Mouse (Mus musculus): ENCODE measurements around the gene Thg1l.

The Thg1l gene

DNA sequence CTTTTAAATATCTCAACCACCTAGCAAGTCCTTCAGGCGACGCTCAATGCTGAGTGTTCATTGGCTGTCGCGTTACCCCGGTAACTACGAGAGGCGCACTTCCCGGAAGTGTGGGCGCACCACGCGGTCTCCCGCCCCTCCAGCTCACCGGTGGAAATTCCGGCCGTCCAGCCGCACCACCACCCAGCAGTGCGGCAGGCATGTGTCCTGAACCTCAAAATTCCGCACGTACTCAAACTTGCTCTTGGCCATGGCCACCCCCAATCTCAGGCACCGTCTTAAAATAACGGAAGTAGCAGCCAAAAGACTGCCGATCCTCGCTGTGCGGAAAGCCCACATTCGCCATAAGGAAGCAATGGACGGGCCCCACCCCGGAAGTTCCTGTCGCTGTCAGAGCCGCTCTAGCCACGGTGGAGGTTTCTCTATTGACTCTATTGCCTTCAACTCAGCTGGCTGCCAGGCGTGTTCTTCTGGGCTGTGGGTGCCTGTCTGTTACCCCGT is at the start of gene Thg1l:
Thg1l (minus strand) TSS at position 368 of the 501 bp plus-strand sequence.
- DNase-seq (ENCODE audit: low read depth): peak; percentile 98

DNA sequence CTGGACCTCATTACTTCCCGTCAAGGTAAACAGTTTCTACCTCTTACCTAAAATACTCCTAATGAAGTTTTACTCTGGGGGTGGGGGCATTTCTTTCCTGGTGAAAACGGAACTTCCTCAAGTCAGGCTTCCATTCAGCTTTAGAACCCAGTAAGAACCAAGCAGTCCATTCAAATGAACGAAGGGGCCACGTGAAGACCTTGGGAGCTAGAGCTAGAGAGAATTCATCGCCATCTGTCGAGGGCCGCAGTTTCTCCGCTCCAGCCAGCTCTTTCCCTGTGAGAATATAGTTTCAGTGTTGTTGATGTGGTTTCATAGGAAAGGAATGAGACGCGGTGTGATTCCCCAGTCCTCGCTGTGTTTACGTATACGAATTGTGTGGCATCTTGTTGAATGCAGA is 36.8 kb upstream of the Thg1l start:
- no peak for DNase-seq (ENCODE audit: low read depth)

DNA sequence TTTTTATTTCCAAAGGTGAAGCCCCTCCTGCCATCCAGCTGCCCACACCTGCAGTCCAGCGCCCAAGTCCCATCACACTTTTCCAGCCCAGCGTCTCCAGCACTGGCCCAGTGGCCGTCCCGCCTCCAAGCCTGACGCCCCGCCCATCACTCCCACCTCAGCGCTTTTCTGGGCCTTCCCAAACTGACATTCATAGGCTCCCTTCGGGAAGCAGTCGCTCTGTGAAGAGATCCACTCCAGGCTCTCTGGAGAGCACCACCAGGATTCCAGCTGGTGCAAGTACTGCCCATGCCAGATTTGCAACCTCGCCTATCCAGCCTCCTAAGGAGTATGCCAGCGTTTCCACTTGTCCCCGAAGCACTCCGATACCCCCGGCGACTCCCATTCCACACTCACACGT is 36.3 kb upstream of the Thg1l start:
- DNase-seq (ENCODE audit: low read depth): no peak

DNA sequence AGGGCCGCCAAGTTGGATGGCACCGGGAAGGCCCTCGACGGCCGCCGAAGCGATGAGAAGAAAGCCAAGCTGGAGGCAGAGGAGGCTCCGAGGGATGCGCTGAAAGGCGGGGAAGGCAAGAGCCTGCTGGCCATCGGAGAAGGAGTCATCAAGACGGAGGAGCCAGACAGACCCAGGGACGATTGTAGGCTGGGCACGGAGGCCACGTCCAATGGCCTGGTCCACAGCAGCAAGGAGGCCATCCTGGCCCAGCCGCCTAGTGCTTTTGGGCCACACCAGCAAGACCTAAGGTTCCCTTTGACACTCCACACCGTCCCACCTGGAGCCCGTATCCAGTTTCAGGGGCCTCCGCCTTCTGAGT is 25.6 kb upstream of the Thg1l start:
- DNase-seq (ENCODE audit: low read depth): no peak

DNA sequence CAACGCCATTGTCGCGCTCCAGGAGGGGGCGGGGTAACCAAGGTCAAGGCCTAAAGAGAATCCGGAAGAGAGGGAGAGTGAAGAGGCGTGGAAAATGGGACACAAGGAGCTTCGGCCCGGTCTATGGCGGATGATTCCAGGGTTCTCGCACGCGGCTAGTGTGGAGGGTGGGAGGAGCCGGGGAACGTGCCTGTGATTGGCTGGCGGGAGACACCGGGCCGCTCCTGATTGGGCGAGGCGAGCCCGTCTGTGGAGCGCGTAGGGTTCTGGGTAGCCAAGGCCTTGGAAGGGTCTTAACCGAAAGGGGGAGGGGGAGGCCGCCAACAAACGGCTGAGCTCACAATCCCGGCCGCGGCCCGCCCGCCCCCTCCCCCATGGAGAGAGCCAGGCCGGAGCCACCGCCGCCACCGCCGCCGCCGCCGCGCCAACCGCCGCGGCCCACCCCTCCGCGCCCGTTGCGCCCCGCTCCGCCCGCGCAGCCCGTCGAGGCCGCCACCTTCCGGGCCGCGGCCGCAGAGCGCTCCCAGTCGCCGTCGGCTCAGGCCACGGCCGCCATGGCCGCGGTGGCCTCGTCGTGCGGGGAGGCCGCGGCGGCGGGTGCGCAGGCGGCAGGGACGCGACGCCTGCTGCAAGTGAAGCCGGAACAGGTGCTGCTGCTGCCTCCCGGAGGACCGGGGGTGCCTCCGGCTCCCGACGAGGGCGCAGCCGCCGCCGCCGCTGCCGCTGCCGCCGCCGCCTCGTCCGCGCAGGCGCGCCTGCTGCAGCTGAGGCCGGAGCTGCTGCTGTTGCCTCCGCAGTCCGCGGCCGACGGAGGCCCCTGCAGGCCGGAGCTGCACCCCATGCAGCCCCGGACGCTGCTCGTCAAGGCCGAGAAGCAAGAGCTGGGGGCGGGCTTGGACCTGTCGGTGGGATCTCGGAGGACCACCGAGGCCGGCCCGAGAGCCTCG is 24.9 kb upstream of the Thg1l start, which contains the start of gene Sox30:
Sox30 (plus strand) TSS at position 365 of the 947 bp plus-strand sequence.
- peak; percentile 59 for DNase-seq (ENCODE audit: low read depth)

DNA sequence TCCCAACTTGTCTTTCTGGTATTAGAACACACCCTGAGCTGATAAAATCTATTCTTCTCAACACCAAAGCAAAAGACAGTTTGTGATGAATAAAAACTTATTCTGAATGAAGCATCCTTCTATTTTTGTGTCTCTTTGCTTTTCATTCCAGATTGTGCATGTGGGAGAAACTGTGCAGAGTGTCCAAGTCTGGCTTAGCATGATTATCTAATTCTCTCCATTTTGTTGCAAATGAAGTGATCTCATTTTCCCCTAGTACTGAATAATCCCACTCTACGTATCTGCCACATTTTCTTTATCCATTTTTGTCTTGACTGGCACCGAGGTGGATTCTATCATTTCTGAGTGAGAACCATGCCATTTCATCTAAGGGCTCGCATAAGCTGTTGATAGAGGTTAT is 20.8 kb upstream of the Thg1l start:
- DNase-seq (ENCODE audit: low read depth): no peak

DNA sequence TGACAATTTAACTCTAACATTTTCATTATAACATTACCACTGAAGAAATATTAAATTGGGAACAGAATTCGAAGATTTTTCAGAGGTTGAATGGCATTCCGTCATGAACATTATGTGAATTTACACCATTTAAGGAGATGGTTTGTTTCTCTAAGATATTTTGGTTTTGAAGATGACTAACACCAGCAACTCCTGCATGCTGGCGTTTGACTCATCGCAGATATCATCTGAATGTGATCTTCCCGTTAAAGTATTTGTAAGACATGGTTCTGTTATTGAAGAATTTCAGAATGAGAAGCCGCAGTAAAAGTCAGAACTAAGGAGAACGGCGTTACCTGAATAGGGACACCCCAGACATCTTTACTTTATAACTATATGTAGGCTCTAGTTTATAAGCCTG is 19.2 kb upstream of the Thg1l start:
- DNase-seq (ENCODE audit: low read depth): no peak

DNA sequence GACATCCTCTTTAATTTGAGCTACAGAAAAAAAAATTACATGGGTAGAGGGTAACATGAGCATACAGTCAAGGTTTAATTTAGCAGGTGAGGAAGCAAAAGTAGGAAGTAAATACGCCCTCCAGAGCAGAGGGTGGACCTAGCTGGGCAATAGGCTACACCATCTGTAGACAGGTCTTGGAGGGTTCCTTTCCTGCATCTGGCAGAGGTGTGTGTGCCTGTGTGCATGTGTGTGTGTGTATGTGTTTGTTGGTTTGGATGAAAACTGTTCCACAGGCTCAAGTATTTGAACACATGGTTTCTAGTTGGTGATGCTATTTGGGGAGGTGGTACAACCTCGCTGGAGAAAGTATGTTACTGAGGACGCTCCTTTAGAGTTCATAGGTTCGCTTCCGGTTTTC is 18.3 kb upstream of the Thg1l start:
- DNase-seq (ENCODE audit: low read depth): no peak

DNA sequence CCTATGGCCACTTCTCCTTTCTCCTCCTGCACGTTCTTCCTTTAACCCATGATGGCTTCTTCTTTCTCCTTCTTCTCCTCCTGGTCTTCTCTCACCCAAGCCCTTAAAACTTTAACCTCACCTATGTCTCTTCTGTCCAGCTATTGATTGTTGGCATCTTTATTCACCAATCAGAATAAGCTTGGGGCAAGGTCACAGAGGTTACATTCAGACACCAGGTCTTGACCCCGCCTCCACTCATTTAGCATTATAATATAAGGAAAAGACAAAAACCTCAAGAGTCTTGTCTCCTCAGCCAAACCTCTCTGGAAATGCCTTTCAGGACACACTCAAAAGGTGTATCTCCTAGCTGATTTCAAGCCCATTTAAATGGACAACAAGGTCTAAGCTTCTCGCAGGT is 13.2 kb upstream of the Thg1l start:
- DNase-seq (ENCODE audit: low read depth): no peak

DNA sequence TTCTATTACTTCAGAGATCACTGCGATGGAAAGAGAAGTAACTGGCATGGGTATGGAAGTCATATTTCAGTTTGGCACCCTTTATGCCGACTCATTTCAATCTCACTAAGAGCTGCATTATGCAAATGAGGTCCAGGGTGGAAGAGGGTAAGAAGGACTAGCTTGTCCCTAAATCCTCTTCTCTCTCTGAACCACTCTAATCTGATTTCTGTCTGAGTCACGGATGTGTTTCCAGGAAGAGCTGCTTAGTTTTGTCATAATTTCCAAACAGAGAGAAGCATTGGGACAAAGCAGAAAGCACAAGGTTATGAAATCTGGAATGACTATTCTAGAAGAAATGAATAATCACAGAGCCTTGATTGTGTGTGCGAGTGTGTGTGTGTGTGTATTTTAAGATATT is 11.6 kb upstream of the Thg1l start:
- DNase-seq (ENCODE audit: low read depth): no peak

DNA sequence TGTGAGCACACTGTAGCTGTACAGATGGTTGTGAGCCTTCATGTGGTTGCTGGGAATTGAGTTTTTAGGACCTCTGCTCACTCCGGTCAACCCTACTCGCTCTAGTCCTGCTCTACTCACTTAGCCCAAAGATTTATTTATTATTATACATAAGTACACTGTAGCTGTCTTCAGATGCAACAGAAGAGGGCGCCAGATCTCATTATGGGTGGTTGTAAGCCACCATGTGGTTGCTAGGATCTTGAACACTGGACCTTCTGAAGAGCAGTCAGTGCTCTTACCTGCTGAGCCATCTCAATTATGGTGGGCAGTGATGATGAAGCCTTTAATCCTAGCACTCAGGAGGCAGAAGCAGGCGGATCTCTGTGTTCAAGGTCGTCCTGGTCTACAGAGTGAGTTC is 4.7 kb upstream of the Thg1l start:
- DNase-seq (ENCODE audit: low read depth): peak; percentile 57

DNA sequence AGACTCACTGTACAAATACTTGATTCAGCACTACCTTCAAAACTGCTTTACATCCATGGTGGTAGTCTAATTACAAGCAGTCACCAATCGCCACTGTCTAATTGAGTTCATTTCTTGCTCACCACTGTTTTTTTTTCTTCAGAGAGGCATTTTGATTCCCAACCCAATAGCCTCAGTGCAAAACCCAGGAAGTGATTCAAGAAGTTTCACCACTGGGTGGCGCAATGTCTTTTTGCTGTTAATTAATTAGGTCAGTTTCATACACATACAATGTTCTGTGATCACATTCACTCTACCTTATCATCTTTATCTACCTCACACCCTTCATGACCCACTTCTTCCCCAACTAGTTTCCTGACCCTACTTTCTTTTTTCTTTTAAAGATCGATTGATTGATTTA is 4.3 kb upstream of the Thg1l start:
- peak; percentile 70 for DNase-seq (ENCODE audit: low read depth)

DNA sequence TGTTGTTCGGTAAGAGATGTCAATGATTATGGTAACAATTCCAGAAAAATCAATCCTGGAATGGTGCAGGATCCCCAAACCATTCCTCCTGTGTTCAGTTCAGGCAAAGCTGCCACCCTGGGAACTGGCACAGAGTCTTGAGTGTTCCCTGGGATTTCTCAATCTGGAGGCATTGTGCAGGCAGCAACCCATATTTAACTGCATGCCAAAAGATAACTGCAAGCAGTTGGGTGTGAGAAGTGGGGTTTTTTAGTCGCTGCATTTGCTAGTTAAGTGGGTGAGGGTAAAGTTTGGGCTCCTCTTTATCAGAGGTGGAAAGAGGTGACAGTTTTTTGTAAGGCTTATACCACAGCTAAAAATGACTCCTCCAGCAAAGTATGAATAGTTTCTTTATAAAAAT is 7.8 kb downstream of the Thg1l start:
- DNase-seq (ENCODE audit: low read depth): no peak

DNA sequence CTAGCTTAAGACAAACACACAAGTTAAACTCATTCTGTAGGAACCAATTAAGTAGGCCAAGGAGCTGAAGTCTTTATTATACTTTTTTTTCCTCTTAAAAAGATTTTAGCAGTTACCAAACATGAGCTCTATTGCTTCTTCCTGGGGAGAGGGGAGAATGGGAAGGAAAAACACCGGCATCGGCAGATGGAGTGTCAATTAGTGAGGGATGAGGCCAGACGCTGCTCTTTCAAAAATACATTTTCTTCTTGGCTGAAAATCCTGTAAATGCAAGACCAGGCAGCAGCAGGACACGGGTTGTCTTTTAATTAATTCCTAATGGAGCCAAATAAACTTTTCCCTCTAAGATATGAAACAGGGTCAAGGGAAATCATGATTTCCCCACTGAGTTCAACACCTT is 8.5 kb downstream of the Thg1l start:
- no peak for DNase-seq (ENCODE audit: low read depth)

DNA sequence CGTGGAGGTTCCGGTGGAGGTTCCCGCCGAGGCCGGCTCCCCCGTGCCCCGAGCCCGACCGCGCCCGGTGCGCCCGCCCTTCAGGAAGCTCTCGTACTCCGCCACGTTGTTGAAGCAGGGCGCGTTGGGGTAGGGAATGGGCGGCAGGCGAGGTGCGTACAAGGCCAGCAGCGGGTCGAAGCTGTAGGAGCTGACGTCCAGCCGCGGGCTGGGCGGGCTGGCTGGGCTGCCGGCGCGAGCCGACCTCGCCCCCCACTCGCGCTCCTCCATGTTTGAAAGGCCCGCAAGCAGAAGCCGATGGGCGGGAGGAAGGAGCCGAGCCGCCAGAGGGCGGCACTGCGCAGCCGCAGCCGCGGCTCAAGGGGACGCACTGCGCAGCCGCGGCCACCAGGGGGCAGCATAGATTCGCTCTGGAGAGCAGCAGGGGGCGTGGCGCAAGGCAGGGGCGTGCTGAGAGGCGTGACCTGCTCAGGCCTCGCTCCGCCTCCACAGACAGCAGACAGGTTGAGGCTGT is 10.6 kb downstream of the Thg1l start, which contains the start of gene Lsm11:
Lsm11 (minus strand) TSS at position 293 of the 514 bp plus-strand sequence.
- DNase-seq (ENCODE audit: low read depth): peak; percentile 99

DNA sequence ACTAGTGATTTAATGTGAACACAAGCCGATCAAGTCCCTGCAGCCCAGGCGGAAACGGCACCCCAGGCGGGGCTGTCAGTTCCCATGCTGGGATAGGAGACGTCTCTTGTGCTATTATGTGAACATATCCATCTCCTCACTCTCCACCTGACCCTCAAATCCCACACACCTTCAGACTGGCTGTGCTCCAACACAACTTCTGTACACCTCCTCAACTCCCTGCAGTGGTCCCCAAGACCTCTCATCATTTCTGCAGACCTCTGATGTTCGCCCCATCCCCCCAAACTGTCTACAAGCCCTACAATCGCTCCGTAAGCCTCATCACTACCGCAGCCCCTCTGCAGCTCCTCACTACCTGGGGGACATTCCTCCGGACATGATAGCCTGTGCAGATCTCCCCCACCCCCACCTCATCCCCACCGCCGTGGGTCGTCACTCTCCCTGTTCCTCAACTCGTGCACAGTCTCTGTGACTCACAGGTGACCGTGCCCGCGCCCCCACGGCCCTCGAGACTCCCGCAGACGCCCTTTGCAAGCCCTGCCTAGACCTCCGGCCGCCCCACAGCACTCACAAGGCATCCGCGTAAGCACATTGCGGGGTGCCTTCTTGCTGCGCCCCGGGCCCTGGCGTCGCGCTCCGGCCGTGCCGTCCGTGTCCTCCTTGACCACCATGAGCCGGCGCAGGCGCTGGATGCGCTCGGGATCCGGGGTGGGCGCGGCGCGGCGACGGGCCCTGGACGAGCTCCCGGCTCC is 11.2 kb downstream of the Thg1l start:
- DNase-seq (ENCODE audit: low read depth): peak; percentile 52

DNA sequence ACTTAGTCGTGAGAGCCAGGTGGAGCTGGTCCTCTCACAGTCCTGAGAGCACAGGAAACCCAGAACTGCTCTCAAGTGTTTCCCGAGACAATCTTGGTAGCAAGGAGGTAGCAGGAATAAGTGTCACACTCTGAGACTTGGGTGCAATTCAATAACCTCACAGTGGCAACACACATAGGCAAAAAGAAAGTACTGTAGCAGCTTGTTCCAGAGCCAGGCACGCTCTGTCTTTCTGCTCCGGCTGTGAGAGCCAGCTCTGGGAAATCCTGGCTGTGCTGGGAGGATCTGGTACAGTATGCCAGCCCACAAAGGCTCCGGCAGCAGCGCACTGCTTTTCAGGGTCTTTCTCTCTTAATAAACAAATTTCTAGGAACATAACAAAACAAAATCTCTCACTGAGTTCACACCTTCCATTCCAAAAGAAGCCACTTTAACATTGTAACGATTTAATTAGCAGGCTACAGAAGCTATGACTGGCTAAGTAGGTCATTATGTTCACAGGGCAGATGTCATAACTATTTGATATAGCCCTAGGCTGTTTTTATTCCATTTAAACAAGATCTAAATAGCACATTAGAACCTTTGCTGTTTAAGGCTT is 12.1 kb downstream of the Thg1l start:
- no peak for DNase-seq (ENCODE audit: low read depth)

DNA sequence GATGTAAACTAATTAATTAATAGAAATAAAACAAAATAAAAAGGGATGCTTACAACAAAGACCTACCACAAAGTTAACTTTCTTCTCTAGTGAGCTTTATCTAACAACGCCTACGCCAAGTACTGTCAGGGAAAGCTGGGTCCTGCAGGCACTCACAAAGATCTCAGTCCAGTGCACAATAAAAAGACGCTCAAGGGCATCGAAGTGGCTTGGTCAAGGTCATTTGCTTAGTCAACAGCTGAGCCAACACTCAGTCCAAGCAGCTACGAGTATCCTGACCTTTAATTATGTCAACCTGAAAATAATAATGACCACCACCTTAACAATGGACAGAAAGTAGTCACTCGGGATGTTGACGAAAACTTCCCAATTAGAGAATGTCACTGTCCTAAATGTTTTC is 13.0 kb downstream of the Thg1l start:
- DNase-seq (ENCODE audit: low read depth): no peak

DNA sequence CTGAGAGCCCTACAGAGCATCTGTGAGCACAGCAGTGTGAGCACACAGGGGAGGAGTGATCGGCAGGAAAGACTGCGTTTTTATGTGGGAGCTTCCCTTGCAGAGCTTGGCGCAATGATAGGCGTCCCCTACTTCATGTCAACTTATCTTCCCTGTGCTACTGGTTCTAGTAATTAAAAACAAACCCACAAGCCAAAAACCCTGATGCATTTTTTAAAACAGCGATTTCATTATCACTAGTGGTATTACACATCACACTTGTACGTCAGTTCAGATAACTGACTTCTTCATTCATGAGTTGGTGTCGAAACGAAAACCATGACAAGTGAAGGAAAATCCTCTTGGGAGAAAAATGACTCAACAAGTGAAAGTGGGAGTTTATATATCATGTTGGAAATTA is 16.4 kb downstream of the Thg1l start:
- no peak for DNase-seq (ENCODE audit: low read depth)

DNA sequence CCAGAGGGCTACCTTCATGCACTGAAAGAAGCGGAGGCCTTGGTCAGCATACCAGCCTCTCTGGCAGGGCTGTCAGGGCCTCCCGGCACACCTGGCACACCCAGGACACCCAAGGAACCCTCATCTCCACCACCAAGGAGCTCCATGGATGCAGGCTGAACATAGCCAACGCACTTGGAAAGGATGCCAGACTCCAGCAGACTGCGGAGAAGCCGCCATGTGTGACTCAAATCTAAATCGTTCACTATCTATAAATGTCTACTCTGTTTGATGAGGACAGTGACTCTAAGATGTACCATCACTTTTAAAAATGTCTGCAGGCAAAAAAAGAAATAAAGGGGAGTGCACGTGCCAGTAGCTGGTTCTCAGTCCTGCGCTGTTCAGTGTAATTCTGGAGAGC is 17.8 kb downstream of the Thg1l start:
- no peak for DNase-seq (ENCODE audit: low read depth)

DNA sequence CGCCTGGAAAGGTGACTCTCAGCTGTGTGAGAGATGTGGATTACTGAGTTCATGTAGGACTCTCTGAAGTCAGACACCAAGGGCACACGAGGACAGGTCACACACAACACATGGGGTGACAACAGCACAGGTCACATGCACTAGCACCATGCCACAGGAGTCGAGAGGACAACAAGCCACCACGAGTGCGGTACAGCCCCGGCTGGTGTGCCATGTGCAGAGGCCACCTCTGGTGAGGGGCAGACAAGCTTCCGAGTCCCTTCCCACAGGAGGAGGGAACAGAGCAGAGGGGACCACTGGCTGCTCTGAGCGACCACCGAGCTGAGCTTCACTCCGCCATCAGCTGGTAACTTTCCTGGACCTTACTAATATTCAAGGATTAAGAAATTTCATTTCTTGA is 22.5 kb downstream of the Thg1l start:
- DNase-seq (ENCODE audit: low read depth): no peak

DNA sequence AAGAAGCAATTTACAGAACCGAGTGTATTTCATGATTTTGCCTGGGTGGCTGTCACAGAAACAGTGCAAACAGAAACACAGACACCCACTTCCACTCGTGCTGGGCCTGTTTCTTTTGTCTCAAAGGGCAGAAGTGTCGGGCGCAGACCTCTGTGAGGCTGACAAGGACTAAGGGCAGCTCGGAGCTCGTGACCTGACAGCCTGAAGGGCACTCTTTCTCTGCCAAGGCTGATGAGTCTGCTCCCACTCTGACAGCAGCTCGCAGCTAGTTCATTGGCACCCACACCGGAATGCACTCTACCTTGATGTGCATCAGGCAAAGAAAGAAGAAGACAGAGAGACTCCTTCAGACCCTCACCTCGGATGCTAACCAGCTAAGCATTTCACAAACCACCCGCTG is 25.8 kb downstream of the Thg1l start:
- DNase-seq (ENCODE audit: low read depth): no peak
